Mouse (Mus musculus) brain, embryonic 14.5 days (tissue): Measurements from ENCODE around the gene Ccl5.

Source experiments
- CTCF ChIP-seq: fragments of 200-500 bp; IDR thresholded peaks from 2 replicates; pipeline ENCODE4 v1.5.1; 2012; ENCODE audit warnings: inconsistent platforms, mild to moderate bottlenecking, moderate library complexity, borderline replicate concordance; ENCODE audit not compliant: insufficient read depth, insufficient read length; ENCODE audit errors: extremely low read depth
- POLR2A ChIP-seq: fragments of 200-500 bp; IDR thresholded peaks from 2 replicates; pipeline ENCODE4 v1.6.1; 2012; ENCODE audit warnings: mild to moderate bottlenecking, inconsistent platforms, borderline replicate concordance; ENCODE audit not compliant: poor library complexity, insufficient read depth, insufficient read length, severe bottlenecking; ENCODE audit errors: extremely low read depth

GRCm38 (mm10) chr11:83533192-83533591, 2.9 kb upstream of the Ccl5 start:
- TF ChIP-seq CTCF = no peak
- no peak for TF ChIP-seq POLR2A
